Mouse (Mus musculus): ENCODE data around the gene Dop1a. TPM values are rescaled to one million over a fixed set of nuclear protein-coding genes. Genes with fewer than 3 reads are reported as not detected.

Dop1a gene
- polyA plus RNA-seq, 1 experiment from 2014 or later = 29.2 TPM

GRCm38 (mm10) chr9:86599723-86600303 lies 132.9 kb downstream of the Dop1a start:
- no peak overlapping the region for H3K4me2 ChIP-seq (replicated peaks; ENCODE audit: low read depth, low read length)
- H3K27me3 ChIP-seq (ENCODE audit: control insufficient read depth, insufficient read depth, low read length) = no peaks in the 10 kb centered on the region
- no peak overlapping the region for H3K9ac ChIP-seq (replicated peaks; ENCODE audit: low read depth, low read length)
- 44% methylated on average over 8 of the region's 8 CpGs for WGBS
- no peak overlapping the region for H3K27ac ChIP-seq (ENCODE audit: low read length)
- no peaks in the 10 kb centered on the region for H3K9me3 ChIP-seq (ENCODE audit: control insufficient read depth, low read depth, low read length)
- no peak overlapping the region for H3K4me3 ChIP-seq (ENCODE audit: low read depth, low read length)
- H3K36me3 ChIP-seq (ENCODE audit: control insufficient read depth, insufficient read depth, low read length) = no peaks in the 10 kb centered on the region
- no peaks in the 10 kb centered on the region for H3K4me1 ChIP-seq (ENCODE audit: control insufficient read depth, insufficient read depth, low read length)
- ATAC-seq (ENCODE audit: insufficient number of reproducible peaks, insufficient read depth, low FRiP score, low read depth) = no peak

Other genes starting within 250 kb of the Dop1a start
- gene Ube2cbp, start 2.2 kb upstream of the Dop1a start, polyA plus RNA-seq (2014; fragmentation: Nextera tagmentation; extraction: Ambion mirVana) = 5.1 and 5.5 TPM in 2 replicates
- gene Pgm3, start 104.7 kb downstream of the Dop1a start, polyA plus RNA-seq (2014; fragmentation: Nextera tagmentation; extraction: Ambion mirVana) = 29.2 and 36.4 TPM in 2 replicates
- 2.6 and 4.1 TPM in 2 replicates for gene Rwdd2a, start 104.8 kb downstream of the Dop1a start, polyA plus RNA-seq (2014; fragmentation: Nextera tagmentation; extraction: Ambion mirVana)
- 10.3 and 12.3 TPM in 2 replicates for gene Me1, start 228.8 kb downstream of the Dop1a start, polyA plus RNA-seq (2014; fragmentation: Nextera tagmentation; extraction: Ambion mirVana)

All from stomach, embryonic 14.5 days (tissue).